8 mouse cellular contexts compared by ENCODE assay signal in genomic region chr11:114672794-114673718, GRCm38 (mm10). TPM values are rescaled to one million over a fixed set of nuclear protein-coding genes. Genes with fewer than 3 reads are reported as not detected.
DNase-seq lines count a peak whose midpoint lies in the region; ATAC-seq and TF ChIP-seq lines count a peak whose summit lies in the region.

No protein-coding gene starts in this region.

- no peak for TF ChIP-seq EP300 in liver, postnatal 0 days (IDR thresholded peaks at IDR 0.05; ENCODE audit: low read depth)

- no peak overlapping the region for H3K9ac ChIP-seq in hindbrain, embryonic 13.5 days
- no peak overlapping the region for H3K9ac ChIP-seq in liver, postnatal 0 days (replicated peaks)

- no peak overlapping the region for H3K4me2 ChIP-seq in hindbrain, embryonic 13.5 days
- no peak overlapping the region for H3K4me2 ChIP-seq in liver, postnatal 0 days (ENCODE audit: low read depth, low read length)

- TF ChIP-seq CTCF in bone marrow macrophage, adult 2 months (IDR thresholded peaks at IDR 0.05; ENCODE audit: low read depth, low read length): peak; percentile 91
- peak; percentile 75 for TF ChIP-seq CTCF in liver, postnatal 0 days (IDR thresholded peaks at IDR 0.05; ENCODE audit: low read depth)

- peaks cover 42% of the 10 kb centered on the region for H3K36me3 ChIP-seq in hindbrain, embryonic 13.5 days
- peaks cover 36% of the 10 kb centered on the region for H3K36me3 ChIP-seq in liver, postnatal 0 days (replicated peaks; ENCODE audit: insufficient read depth, low read length)

- H3K27ac ChIP-seq in bone marrow macrophage, adult 2 months (ENCODE audit: insufficient read depth, low read depth, low read length): no peak overlapping the region
- H3K27ac ChIP-seq in hindbrain, embryonic 13.5 days: peak overlapping the region; percentile 73
- no peak overlapping the region for H3K27ac ChIP-seq in liver, postnatal 0 days (ENCODE audit: low read depth)

- peak; percentile 68 to 85 for DNase-seq in adrenal gland, adult (ENCODE audit: inconsistent age in 2 of 2, low spot score in 1 of 2)
- no peak for DNase-seq in adrenal gland, postnatal 4 days (ENCODE audit: low spot score in 2 of 2)
- peak; percentile 33 to 48 for DNase-seq in left cerebral cortex, adult 18-20 months (ENCODE audit: low spot score in 2 of 2)
- DNase-seq in left cerebral cortex, adult 11 months (ENCODE audit: low spot score): no peak
- DNase-seq in liver, postnatal 0 days: peak; percentile 60
- peak; percentile 53 for DNase-seq in thymus, postnatal 25 days

- H3K9me3 ChIP-seq in hindbrain, embryonic 13.5 days: no peaks in the 10 kb centered on the region
- no peaks in the 10 kb centered on the region for H3K9me3 ChIP-seq in liver, postnatal 0 days (ENCODE audit: low read length)

- H3K27me3 ChIP-seq in hindbrain, embryonic 13.5 days: peaks cover 16% of the 10 kb centered on the region
- no peaks in the 10 kb centered on the region for H3K27me3 ChIP-seq in liver, postnatal 0 days (ENCODE audit: insufficient read depth, low read length)

- ATAC-seq in hindbrain, embryonic 13.5 days (ENCODE audit: low FRiP score): no peak
- no peak for ATAC-seq in liver, postnatal 0 days

- peaks cover 17% of the 10 kb centered on the region for H3K4me1 ChIP-seq in bone marrow macrophage, adult 2 months (ENCODE audit: control insufficient read depth, insufficient read depth, low read length)
- peaks cover 62% of the 10 kb centered on the region for H3K4me1 ChIP-seq in hindbrain, embryonic 13.5 days (replicated peaks)
- peaks cover 34% of the 10 kb centered on the region for H3K4me1 ChIP-seq in liver, postnatal 0 days (ENCODE audit: insufficient read depth)

- no peak overlapping the region for H3K4me3 ChIP-seq in bone marrow macrophage, adult 2 months (ENCODE audit: insufficient read depth, low read length)
- no peak overlapping the region for H3K4me3 ChIP-seq in hindbrain, embryonic 13.5 days
- no peak overlapping the region for H3K4me3 ChIP-seq in liver, postnatal 0 days (ENCODE audit: low read depth, low read length)

- TF ChIP-seq POLR2A in bone marrow macrophage, adult 2 months (IDR thresholded peaks at IDR 0.05; ENCODE audit: borderline replicate concordance, low read depth, low read length): no peak

- 55% methylated on average over 9 of the region's 9 CpGs for WGBS in hindbrain, embryonic 13.5 days
- WGBS in liver, postnatal 0 days (ENCODE audit: insufficient replicate concordance): 60% methylated on average over 9 of the region's 9 CpGs

RNA-seq across cellular contexts. Expression of gene Ttyh2, which starts 2.2 kb away (rescaled TPM):
- 100 to 1,000 TPM; 108 to 113 TPM for total RNA-seq in adrenal gland, postnatal 4 days (2021)
- total RNA-seq in left cerebral cortex, adult 18-20 months (2021): 10 to 100 TPM; 17.8 to 21.5 TPM
- 29.6 and 37.5 TPM in 2 replicates for polyA plus RNA-seq in bone marrow macrophage, adult 2 months (2012; ENCODE audit: insufficient read depth, insufficient read length, missing spikeins)
- polyA plus RNA-seq in hindbrain, embryonic 13.5 days (2015; fragmentation: Nextera tagmentation; extraction: Ambion mirVana): 33.0 and 33.9 TPM in 2 replicates
- polyA plus RNA-seq in liver, postnatal 0 days (2015; fragmentation: Nextera tagmentation; extraction: Ambion mirVana): 22.1 and 23.7 TPM in 2 replicates

RNA-seq across cellular contexts. Expression of gene Rpl38, which starts 4.7 kb away (rescaled TPM):
- total RNA-seq in adrenal gland, postnatal 4 days (2021): 1,000 to 10,000 TPM; 1,445 to 1,502 TPM
- 1,000 to 10,000 TPM in 1 of 2 experiments, 100 to 1,000 TPM in 1; 952 to 1,003 TPM for total RNA-seq in left cerebral cortex, adult 18-20 months (2021)
- 1,601 and 1,765 TPM in 2 replicates for polyA plus RNA-seq in bone marrow macrophage, adult 2 months (2012; ENCODE audit: insufficient read depth, insufficient read length, missing spikeins)
- polyA plus RNA-seq in hindbrain, embryonic 13.5 days (2015; fragmentation: Nextera tagmentation; extraction: Ambion mirVana): 809 and 885 TPM in 2 replicates
- 793 and 837 TPM in 2 replicates for polyA plus RNA-seq in liver, postnatal 0 days (2015; fragmentation: Nextera tagmentation; extraction: Ambion mirVana)

RNA-seq across cellular contexts. Expression of gene Dnaic2, which starts 54.2 kb away (rescaled TPM):
- total RNA-seq in adrenal gland, postnatal 4 days (2021): 1 to 10 TPM; 1.7 to 2.0 TPM
- total RNA-seq in left cerebral cortex, adult 18-20 months (2021): 1 to 10 TPM; 1.2 to 1.4 TPM
- polyA plus RNA-seq in bone marrow macrophage, adult 2 months (2012; ENCODE audit: insufficient read depth, insufficient read length, missing spikeins): not detected in 2 replicates
- polyA plus RNA-seq in hindbrain, embryonic 13.5 days (2015; fragmentation: Nextera tagmentation; extraction: Ambion mirVana): 2.9 and 3.8 TPM in 2 replicates
- polyA plus RNA-seq in liver, postnatal 0 days (2015; fragmentation: Nextera tagmentation; extraction: Ambion mirVana): 0.13 TPM in 1 of 2 replicates, not detected in the other

Comparison
In these comparisons a context has a peak if more than half of its experiments do, and no peak if none do; other contexts are left out.
1. DNase-seq: peak in adrenal gland, adult (2 of 2), left cerebral cortex, adult 18-20 months (2 of 2), liver, postnatal 0 days (single experiment) and thymus, postnatal 25 days (single experiment); none in adrenal gland, postnatal 4 days (0 of 2) and left cerebral cortex, adult 11 months (single experiment).